ENCODE assay signal across 13 mouse cellular contexts in genomic region chr2:102663339-102663738, GRCm38 (mm10). TPM values are rescaled to one million over a fixed set of nuclear protein-coding genes. Genes with fewer than 3 reads are reported as not detected.
DNase-seq lines count a peak whose midpoint lies in the region; ATAC-seq lines count a peak whose summit lies in the region.
"Had no signal": no experiment of that assay in that cellular context is flagged by ENCODE, and none has a peak within 500 bp of the region (broad histone marks: within the 10 kb centered on the region; RNA-seq: fewer than 3 reads in every experiment).

No protein-coding gene starts in this region.

- no peak for DNase-seq in heart, postnatal 4 days
- peak; percentile 37 for DNase-seq in embryo, embryonic 10.5 days (ENCODE audit: low spot score)
- DNase-seq in hindbrain, embryonic 11.5 days (ENCODE audit: low spot score), result no peak
- no peak for DNase-seq in spleen, postnatal 36 days (ENCODE audit: low spot score in 2 of 2)
- no peak for DNase-seq in liver, embryonic 11.5 days (ENCODE audit: low spot score)
- DNase-seq: cerebellum, adult 9-11 months; heart, postnatal 14 days; thymus, postnatal 36 days had no signal

- no peaks in the 10 kb centered on the region for H3K9me3 ChIP-seq in heart, embryonic 13.5 days
- no peaks in the 10 kb centered on the region for H3K9me3 ChIP-seq in hindbrain, embryonic 11.5 days (ENCODE audit: control insufficient read depth, low read length)
- H3K9me3 ChIP-seq in midbrain, embryonic 15.5 days, result no peaks in the 10 kb centered on the region
- no peaks in the 10 kb centered on the region for H3K9me3 ChIP-seq in liver, embryonic 11.5 days (ENCODE audit: control insufficient read depth, low read length)
- H3K9me3 ChIP-seq: kidney, embryonic 15.5 days; limb, embryonic 13.5 days had no signal

- H3K27me3 ChIP-seq in heart, embryonic 13.5 days (replicated peaks), result peaks cover 46% of the 10 kb centered on the region
- H3K27me3 ChIP-seq in hindbrain, embryonic 11.5 days (ENCODE audit: control insufficient read depth, insufficient read depth, low read length), result no peaks in the 10 kb centered on the region
- H3K27me3 ChIP-seq in midbrain, embryonic 15.5 days (replicated peaks), result no peaks in the 10 kb centered on the region
- peaks cover 32% of the 10 kb centered on the region for H3K27me3 ChIP-seq in liver, embryonic 11.5 days (replicated peaks; ENCODE audit: control insufficient read depth, insufficient read depth, low read length)

- no peak overlapping the region for H3K4me3 ChIP-seq in heart, embryonic 13.5 days
- H3K4me3 ChIP-seq in hindbrain, embryonic 11.5 days (ENCODE audit: low read depth, low read length), result no peak overlapping the region
- peak overlapping the region; percentile 14 for H3K4me3 ChIP-seq in midbrain, embryonic 15.5 days
- no peak overlapping the region for H3K4me3 ChIP-seq in liver, embryonic 11.5 days (ENCODE audit: low read depth, low read length)
- H3K4me3 ChIP-seq: kidney, embryonic 15.5 days; limb, embryonic 13.5 days had no signal

- H3K27ac ChIP-seq in heart, embryonic 13.5 days (replicated peaks), result no peak overlapping the region
- H3K27ac ChIP-seq in hindbrain, embryonic 11.5 days (ENCODE audit: low read depth, low read length), result peak overlapping the region; percentile 61
- peak overlapping the region; percentile 69 for H3K27ac ChIP-seq in midbrain, embryonic 15.5 days
- no peak overlapping the region for H3K27ac ChIP-seq in liver, embryonic 11.5 days (ENCODE audit: low read depth, low read length)
- H3K27ac ChIP-seq: kidney, embryonic 15.5 days; limb, embryonic 13.5 days had no signal

- 0 out of 2 replicates have a peak overlapping the region, but pooled peaks have one; percentile 2 for H3K9ac ChIP-seq in heart, embryonic 13.5 days
- no peak overlapping the region for H3K9ac ChIP-seq in hindbrain, embryonic 11.5 days (ENCODE audit: low read depth, low read length)
- peak overlapping the region; percentile 21; the same call in 1 of the 2 replicates for H3K9ac ChIP-seq in midbrain, embryonic 15.5 days
- no peak overlapping the region for H3K9ac ChIP-seq in liver, embryonic 11.5 days (ENCODE audit: low read depth, low read length)
- H3K9ac ChIP-seq: kidney, embryonic 15.5 days; limb, embryonic 13.5 days had no signal

- ATAC-seq in heart, embryonic 13.5 days (ENCODE audit: extremely low read depth, insufficient number of reproducible peaks, low FRiP score, low TSS enrichment), result no peak
- ATAC-seq in hindbrain, embryonic 11.5 days (ENCODE audit: low FRiP score), result peak; percentile 10
- ATAC-seq in midbrain, embryonic 15.5 days (replicated peaks), result no peak
- ATAC-seq in liver, embryonic 11.5 days (replicated peaks; ENCODE audit: low FRiP score), result no peak
- ATAC-seq in inflammation-experienced regulatory T-cells, adult 6 months, result no peak

- no peaks in the 10 kb centered on the region for H3K36me3 ChIP-seq in heart, embryonic 13.5 days
- no peaks in the 10 kb centered on the region for H3K36me3 ChIP-seq in hindbrain, embryonic 11.5 days (ENCODE audit: control insufficient read depth, insufficient read depth, low read length)
- no peaks in the 10 kb centered on the region for H3K36me3 ChIP-seq in midbrain, embryonic 15.5 days (replicated peaks)
- H3K36me3 ChIP-seq in liver, embryonic 11.5 days (ENCODE audit: control insufficient read depth, insufficient read depth, low read length), result no peaks in the 10 kb centered on the region
- H3K36me3 ChIP-seq: kidney, embryonic 15.5 days; limb, embryonic 13.5 days had no signal

- peaks cover 18% of the 10 kb centered on the region for H3K4me1 ChIP-seq in heart, embryonic 13.5 days
- H3K4me1 ChIP-seq in hindbrain, embryonic 11.5 days (replicated peaks; ENCODE audit: control insufficient read depth, insufficient read depth, low read length), result peaks cover 7% of the 10 kb centered on the region
- H3K4me1 ChIP-seq in midbrain, embryonic 15.5 days, result peaks cover 48% of the 10 kb centered on the region
- H3K4me1 ChIP-seq in liver, embryonic 11.5 days (replicated peaks; ENCODE audit: control insufficient read depth, insufficient read depth, low read length), result no peaks in the 10 kb centered on the region; the same call in 1 of the 2 replicates

- no peak overlapping the region for H3K4me2 ChIP-seq in heart, embryonic 13.5 days
- H3K4me2 ChIP-seq in hindbrain, embryonic 11.5 days (replicated peaks; ENCODE audit: low read depth, low read length), result no peak overlapping the region
- peak overlapping the region; percentile 89 for H3K4me2 ChIP-seq in midbrain, embryonic 15.5 days
- no peak overlapping the region for H3K4me2 ChIP-seq in liver, embryonic 11.5 days
- H3K4me2 ChIP-seq: kidney, embryonic 15.5 days; limb, embryonic 13.5 days had no signal

- 27% methylated on average over 6 of the region's 6 CpGs for WGBS in heart, embryonic 13.5 days
- 19% methylated on average over 6 of the region's 6 CpGs for WGBS in hindbrain, embryonic 11.5 days
- WGBS in midbrain, embryonic 15.5 days, result 5% methylated on average over 6 of the region's 6 CpGs
- 34% methylated on average over 6 of the region's 6 CpGs for WGBS in liver, embryonic 11.5 days

RNA-seq across cellular contexts. Expression of gene Slc1a2, which starts 4.9 kb away (rescaled TPM):
- 0.31 and 0.35 TPM in 2 replicates for polyA plus RNA-seq in heart, embryonic 13.5 days (2015; fragmentation: Nextera tagmentation; extraction: Ambion mirVana)
- total RNA-seq in heart, postnatal 4 days (2021), result under 1 TPM; 0.20 to 0.26 TPM
- 16.6 and 19.8 TPM in 2 replicates for polyA plus RNA-seq in hindbrain, embryonic 11.5 days (2014; fragmentation: Nextera tagmentation; extraction: Ambion mirVana)
- polyA plus RNA-seq in midbrain, embryonic 15.5 days (2015; fragmentation: Nextera tagmentation; extraction: Ambion mirVana), result 17.1 and 18.9 TPM in 2 replicates
- 0.23 and 0.43 TPM in 2 replicates for polyA plus RNA-seq in liver, embryonic 11.5 days (2014; fragmentation: Nextera tagmentation; extraction: Ambion mirVana)
- polyA plus RNA-seq in inflammation-experienced regulatory T-cells, adult 6 months (2017; shearing (Covaris generic)), result under 1 TPM in 1 of 3 experiments, not detected in 2; 0.04 TPM

Comparison
In these comparisons a context has a peak if more than half of its experiments do, and no peak if none do; other contexts are left out.
1. H3K27ac ChIP-seq: peak in hindbrain, embryonic 11.5 days (single experiment) and midbrain, embryonic 15.5 days (single experiment); none in heart, embryonic 13.5 days (single experiment) and liver, embryonic 11.5 days (single experiment).
2. H3K9ac ChIP-seq: peak in heart, embryonic 13.5 days (single experiment) and midbrain, embryonic 15.5 days (single experiment); none in hindbrain, embryonic 11.5 days (single experiment) and liver, embryonic 11.5 days (single experiment).
3. RNA of gene Slc1a2, which starts 4.9 kb away (polyA plus RNA-seq): 16.6 to 19.8 TPM in hindbrain, embryonic 11.5 days and 17.1 to 18.9 TPM in midbrain, embryonic 15.5 days; 0.23 to 0.43 TPM in liver, embryonic 11.5 days, 0.31 to 0.35 TPM in heart, embryonic 13.5 days and 0.04 TPM in inflammation-experienced regulatory T-cells, adult 6 months; every median in the first group is over 10 times any median in the second.